Mouse (Mus musculus): Measurements from ENCODE around the gene Olfr297. TPM values are rescaled to one million over a fixed set of nuclear protein-coding genes. Genes with fewer than 3 reads are reported as not detected.

Gene Olfr297
- polyA plus RNA-seq (2015; fragmentation: Nextera tagmentation; extraction: Ambion mirVana): not detected in 2 replicates

DNA sequence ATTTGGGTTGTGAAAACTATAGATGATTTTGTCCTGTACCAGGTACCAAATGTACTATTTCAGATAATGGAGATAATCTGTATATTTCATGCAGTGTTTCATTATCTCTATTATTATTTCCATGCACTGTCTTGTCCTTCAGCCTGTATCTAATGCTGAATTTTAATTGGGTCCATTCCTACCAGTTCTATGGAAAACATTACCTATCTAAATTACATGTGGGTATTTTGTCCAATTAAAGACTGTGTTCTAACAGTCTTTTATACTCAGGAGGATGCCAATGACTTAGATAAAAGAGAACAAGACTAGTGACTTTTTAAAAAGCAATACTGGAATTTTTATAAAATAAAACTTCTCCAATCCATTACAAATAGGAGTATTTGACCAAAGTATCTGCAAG, at the start of gene Olfr297:
TSS of gene Olfr297 (plus strand) at position 301 of the 400 bp plus-strand sequence.

DNA sequence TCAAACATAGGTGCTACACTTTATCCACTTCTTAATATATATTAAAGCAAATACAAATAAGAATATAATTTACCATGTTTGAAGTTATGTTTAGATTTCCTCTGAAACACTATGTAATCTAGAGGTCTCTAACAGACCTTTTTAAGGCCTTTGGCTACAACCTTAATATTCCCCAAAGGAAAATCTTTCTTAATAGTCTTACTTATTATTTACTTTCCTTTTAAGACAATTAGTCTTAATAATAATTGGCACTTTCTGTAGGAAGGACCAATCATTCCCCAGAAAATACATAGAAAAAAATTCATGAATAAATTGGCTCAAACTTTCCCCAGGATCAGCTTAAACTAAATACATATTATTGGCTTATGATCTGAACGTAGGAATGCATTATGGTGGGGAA, 27.4 kb upstream of the Olfr297 start, which contains the start of gene Olfr298:
TSS of gene Olfr298 (minus strand) at position 101 of the 400 bp plus-strand sequence.

Other genes starting within 250 kb of the Olfr297 start
- gene Olfr310, start 242.8 kb upstream of the Olfr297 start, polyA plus RNA-seq (2015; fragmentation: Nextera tagmentation; extraction: Ambion mirVana): not detected in 2 replicates
- gene Olfr309, start 206.3 kb upstream of the Olfr297 start, polyA plus RNA-seq (2015; fragmentation: Nextera tagmentation; extraction: Ambion mirVana): not detected in 2 replicates
- not detected in 2 replicates for gene Olfr308, start 194.3 kb upstream of the Olfr297 start, polyA plus RNA-seq (2015; fragmentation: Nextera tagmentation; extraction: Ambion mirVana)
- gene Olfr307, start 182.4 kb upstream of the Olfr297 start, polyA plus RNA-seq (2015; fragmentation: Nextera tagmentation; extraction: Ambion mirVana): not detected in 2 replicates
- gene Olfr305, start 153.0 kb upstream of the Olfr297 start, polyA plus RNA-seq (2015; fragmentation: Nextera tagmentation; extraction: Ambion mirVana): not detected in 2 replicates
- gene Olfr304, start 133.3 kb upstream of the Olfr297 start, polyA plus RNA-seq (2015; fragmentation: Nextera tagmentation; extraction: Ambion mirVana): not detected in 2 replicates
- gene Olfr303, start 122.2 kb upstream of the Olfr297 start, polyA plus RNA-seq (2015; fragmentation: Nextera tagmentation; extraction: Ambion mirVana): not detected in 2 replicates
- gene Olfr301, start 116.1 kb upstream of the Olfr297 start, polyA plus RNA-seq (2015; fragmentation: Nextera tagmentation; extraction: Ambion mirVana): not detected in 2 replicates
- gene Olfr299, start 60.0 kb upstream of the Olfr297 start, polyA plus RNA-seq (2015; fragmentation: Nextera tagmentation; extraction: Ambion mirVana): not detected in 2 replicates
- not detected in 2 replicates for gene Olfr298, start 27.5 kb upstream of the Olfr297 start, polyA plus RNA-seq (2015; fragmentation: Nextera tagmentation; extraction: Ambion mirVana)
- not detected in 2 replicates for gene Olfr295, start 63.9 kb downstream of the Olfr297 start, polyA plus RNA-seq (2015; fragmentation: Nextera tagmentation; extraction: Ambion mirVana)
- gene Olfr294, start 96.7 kb downstream of the Olfr297 start, polyA plus RNA-seq (2015; fragmentation: Nextera tagmentation; extraction: Ambion mirVana): not detected in 2 replicates
- gene Olfr293, start 129.1 kb downstream of the Olfr297 start, polyA plus RNA-seq (2015; fragmentation: Nextera tagmentation; extraction: Ambion mirVana): not detected in 2 replicates
- not detected in 2 replicates for gene Olfr292, start 168.4 kb downstream of the Olfr297 start, polyA plus RNA-seq (2015; fragmentation: Nextera tagmentation; extraction: Ambion mirVana)